Mouse (Mus musculus) urinary bladder, postnatal 25 days (tissue): ENCODE measurements around the gene Stk32b.

ENCODE experiments used
- DNase-seq: peaks from one replicate; pipeline ENCODE4 v3.0.0; 2022; ENCODE audit warnings: low spot score

Stk32b gene

DNA sequence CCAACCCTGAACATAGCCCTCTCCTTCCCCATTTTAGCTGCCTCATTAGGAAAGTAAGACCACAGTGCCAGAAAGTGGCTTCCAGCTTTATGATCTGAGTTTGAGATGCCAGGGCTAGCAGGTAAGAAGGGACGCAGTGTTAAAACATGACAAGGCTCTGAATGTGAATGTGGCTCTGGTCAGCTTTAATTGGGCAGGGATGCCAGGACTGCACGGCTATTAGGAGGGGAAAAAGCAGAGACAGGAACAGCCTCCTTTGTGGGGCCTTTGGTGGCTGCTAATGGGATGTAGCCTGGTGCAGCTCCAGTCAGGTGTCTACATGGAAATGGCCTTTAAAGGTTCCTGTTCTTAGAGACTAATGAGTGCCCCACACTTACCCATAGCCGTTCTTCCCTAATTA is 52.0 kb downstream of the Stk32b start:
- DNase-seq, result no peak

GRCm38 (mm10) chr5:37659177-37659576 is 57.8 kb downstream of the Stk32b start:
- no peak for DNase-seq

DNA sequence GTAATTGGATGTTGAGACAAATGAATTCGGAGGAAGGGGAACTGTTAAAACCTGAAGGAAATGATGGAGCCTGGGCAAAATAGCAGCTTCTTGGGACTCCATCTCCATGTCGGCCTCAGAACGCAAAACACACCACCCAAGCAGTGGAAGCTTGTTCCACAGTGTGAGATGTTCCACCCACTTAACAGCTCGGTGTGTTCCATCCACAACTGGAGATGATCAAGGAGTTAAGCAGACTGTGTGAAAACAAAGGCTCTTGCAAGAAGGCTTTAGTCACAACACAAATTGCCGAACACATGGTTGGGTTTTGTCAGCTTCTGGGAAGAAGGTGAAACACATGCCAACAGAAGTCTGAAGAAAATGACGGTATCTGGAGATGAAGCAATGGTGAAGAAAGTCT is 59.2 kb downstream of the Stk32b start:
- DNase-seq, result no peak

DNA sequence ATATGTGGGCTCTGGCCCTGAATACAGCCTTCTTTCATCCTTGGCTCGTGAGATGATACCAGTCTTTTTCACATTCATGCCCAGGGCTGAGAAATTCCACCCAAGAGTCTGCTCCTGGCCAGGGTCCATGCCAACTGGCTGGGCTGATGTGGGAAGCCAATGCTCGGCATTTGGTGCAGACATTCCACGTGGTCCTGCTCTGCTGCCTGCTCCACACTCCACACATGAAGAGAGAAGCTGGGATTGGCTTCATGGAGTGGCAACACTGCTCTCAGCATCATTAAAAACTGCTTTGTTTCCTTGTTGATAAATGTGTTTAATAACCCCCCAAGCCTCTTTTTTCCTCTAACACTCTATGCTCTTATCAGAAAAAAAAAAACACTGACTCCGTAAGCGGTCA is 61.8 kb downstream of the Stk32b start:
- no peak for DNase-seq

DNA sequence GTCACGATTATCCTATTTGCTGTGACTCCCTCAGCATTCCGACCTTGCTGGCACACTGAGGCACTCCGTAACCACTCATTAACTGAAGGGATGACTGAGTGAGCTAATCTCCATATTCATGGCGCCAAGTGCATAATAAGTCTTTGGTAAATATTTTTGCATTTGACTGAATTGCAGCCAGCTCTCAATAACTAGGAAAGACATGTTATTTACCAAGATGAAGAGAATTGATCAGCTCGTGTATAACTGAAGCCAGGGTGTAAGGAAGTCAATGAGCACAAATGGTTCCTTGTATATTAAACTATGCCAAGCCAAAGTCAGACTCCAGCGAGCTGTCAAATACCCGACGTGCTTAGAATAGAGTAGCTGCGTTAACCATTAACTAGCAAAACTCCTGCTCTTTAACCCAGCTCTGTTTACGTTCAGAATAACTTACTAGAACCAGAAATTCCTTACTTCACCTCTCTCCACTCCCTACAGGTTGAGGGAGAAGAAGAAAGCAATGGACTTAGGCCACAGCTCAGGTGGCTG is 66.2 kb downstream of the Stk32b start:
- DNase-seq, result no peak

DNA sequence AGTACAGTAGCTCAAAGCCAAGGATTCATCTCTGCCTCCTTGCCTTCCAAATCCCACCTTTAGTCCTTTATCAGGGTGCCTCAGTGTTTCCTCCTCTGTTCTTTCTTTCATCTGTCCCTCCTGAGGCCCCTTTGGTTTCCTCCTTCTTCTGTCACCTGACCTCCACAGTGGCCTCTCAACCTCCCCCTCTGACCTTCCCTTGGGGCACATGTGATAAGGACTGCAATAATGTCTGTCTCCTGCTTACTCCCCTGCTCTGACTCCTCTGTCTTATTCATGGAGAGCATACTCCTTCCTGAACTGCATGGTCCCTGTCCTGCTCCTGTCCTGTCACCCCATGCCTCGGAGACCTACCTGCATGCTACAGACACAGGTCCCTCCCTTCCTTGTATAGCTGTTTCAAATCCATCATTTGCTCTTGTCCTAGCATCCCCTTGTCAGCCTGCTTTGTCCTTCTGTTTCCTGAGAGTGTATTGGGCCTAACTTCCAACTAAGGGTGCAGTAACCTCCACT is 66.8 kb downstream of the Stk32b start:
- DNase-seq, result no peak

- DNase-seq, result no peak
These were observed 72.9 kb downstream of the Stk32b start for GRCm38 (mm10) chr5:37644082-37644481.

DNA sequence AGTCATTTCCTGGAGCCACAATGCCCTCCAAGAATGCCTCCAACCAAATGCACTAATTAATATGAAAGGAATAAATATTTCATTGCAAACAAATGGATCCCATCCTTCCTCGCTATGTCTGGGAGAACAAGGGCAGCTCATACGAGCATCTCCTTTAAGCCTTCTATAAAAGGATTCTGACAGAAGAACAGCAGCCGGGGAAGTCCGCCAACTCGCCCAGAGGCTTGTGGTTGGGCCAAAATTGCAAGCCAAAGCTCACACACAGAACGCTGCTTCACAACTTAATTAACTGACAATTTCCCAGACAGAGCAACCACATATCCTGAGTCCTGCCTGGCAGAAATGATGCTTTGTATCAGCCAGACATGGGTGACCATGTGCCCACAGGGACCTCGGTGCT is 74.5 kb downstream of the Stk32b start:
- DNase-seq, result no peak

DNA sequence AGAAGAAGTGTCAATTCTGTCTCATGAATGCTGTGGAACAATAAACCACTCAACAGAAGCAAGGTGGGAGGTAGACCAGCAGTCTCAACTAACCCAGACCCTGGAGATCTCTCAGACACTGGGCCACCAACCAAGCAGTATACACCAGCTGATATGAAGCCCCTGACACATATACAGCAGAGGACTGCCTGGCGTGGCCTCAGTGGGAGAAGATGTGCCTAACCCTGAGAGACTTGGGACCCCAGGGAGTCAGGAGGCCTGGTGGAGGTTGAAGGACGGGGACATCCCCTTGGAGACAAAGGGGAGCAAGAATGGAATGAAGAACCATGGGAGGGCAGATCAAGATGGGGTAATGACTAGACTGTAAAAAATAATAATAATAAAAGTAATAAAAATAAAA is 82.2 kb downstream of the Stk32b start:
- no peak for DNase-seq

DNA sequence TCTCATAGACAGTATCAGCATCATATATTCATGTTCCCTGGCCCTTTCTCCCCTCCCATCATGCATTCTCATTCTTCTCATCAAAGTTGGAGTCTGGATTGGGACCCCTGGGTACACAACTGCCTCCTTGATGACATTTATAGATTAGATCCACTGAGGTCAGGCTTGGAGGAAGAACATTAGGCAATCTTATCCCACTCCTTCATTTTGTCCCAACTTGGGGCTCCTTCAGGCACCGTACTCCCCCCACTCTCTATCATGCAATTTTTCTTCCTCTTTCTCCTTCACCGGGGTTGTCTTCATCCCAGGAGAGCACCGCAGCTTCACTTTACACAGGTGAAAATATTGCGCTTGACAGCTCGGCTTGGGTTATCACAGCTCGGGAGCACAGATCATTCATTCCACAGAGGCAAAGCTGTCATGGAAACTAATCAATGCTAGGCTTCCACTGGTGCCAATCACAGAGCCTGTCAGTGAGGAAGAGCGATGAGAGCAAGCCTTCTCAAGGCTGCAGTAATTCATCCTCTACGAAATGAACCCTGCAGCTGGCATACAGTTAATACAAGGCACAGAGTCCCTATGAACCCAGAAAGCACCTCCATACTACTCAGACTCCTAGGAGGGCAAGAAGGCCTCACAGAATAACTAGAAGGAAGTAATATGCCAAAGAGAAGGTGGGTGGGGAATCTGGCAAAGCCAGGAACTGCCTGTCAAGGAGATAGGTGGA is 89.4 kb downstream of the Stk32b start:
- DNase-seq, result no peak

DNA sequence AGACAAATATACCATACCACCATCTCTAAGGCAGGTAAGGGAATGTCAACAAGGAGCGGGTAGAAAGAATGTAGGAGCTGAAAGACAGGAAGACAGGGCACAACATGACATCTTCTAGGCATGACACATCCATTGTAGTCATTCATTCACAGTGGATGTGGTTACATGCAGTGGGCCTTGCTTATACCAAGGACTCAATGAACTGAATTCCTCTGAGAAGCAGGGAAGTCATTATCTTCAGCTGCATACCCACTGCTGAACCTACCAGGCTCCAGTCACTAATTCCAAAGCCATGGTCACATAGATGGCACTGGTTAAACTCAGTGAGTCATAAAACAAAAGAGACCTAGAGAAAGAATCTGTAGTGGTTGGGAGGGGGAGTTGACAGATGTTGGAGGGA is 105.1 kb downstream of the Stk32b start:
- DNase-seq, result no peak

- DNase-seq, result no peak
These were observed 117.4 kb downstream of the Stk32b start for GRCm38 (mm10) chr5:37599566-37599965.

- DNase-seq, result no peak
These were observed 118.7 kb downstream of the Stk32b start for GRCm38 (mm10) chr5:37598271-37598670.

DNA sequence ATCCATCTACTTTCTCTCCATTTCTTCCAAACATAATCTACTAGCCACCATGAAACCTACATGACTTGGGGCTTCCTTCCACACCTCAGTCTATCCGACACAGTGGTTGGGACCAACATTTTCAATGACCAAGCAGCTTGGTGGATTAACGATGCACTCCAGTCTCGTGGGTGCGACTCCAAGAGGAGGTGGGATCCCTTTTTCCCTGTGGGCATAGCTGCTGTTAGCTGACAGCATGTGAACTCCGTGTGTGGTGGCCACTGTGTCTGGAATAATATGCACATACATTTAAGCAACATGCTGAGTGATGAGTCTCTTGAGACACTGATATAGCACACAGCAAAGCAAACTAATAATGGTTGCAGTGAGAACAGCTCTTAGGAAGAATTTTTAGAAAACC is 124.6 kb downstream of the Stk32b start:
- no peak for DNase-seq

GRCm38 (mm10) chr5:37587861-37588260 is 129.1 kb downstream of the Stk32b start:
- DNase-seq, result no peak

GRCm38 (mm10) chr5:37586071-37586470 is 130.9 kb downstream of the Stk32b start:
- no peak for DNase-seq

DNA sequence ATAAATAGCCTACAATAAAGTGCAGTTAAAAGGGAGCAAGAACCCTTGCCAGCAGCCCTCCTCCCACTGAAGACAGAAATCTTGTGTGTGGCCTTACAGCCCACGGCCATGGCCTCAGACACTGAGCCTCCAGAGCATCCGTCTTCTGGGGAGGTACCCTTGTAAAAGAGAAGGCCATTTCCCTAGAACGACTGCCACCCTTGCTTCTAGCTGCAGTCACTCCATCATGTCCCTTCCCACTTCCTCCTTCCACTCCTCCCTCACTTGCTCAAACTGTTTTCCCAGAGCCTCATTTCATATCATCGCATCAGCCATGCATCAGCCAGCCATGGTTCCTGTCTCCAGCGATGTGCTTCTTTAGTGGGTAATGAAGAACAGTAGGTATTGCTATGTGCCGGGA is 141.5 kb downstream of the Stk32b start:
- no peak for DNase-seq

DNA sequence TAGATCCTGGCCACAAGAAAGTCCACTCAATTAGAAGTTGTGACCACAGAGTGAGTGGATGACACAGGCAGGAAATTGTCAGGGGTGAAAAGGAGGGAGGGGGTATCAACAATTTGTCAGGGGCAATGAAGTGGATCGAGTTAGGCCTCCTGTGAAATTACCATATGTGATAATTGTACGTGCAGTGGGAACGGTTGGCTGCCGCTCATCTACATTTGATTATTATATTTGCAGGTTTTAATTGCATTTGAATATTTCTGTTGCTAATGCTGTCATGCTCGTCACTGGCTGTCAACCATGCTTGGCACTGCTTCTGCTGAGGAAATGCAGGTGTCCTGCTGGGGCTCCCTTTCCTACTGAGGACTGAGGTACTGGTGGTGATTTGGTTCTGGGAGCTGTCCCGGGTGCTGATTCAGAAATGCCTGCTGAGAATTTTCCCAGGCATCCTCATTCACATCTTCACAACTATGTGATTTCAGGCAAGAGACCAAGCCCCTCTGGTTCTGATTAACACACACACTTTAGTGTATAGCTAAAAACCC is 159.6 kb downstream of the Stk32b start:
- no peak for DNase-seq

- no peak for DNase-seq
These were observed 162.7 kb downstream of the Stk32b start for GRCm38 (mm10) chr5:37554231-37554630.

GRCm38 (mm10) chr5:37551649-37552048 is 165.3 kb downstream of the Stk32b start:
- DNase-seq, result no peak

DNA sequence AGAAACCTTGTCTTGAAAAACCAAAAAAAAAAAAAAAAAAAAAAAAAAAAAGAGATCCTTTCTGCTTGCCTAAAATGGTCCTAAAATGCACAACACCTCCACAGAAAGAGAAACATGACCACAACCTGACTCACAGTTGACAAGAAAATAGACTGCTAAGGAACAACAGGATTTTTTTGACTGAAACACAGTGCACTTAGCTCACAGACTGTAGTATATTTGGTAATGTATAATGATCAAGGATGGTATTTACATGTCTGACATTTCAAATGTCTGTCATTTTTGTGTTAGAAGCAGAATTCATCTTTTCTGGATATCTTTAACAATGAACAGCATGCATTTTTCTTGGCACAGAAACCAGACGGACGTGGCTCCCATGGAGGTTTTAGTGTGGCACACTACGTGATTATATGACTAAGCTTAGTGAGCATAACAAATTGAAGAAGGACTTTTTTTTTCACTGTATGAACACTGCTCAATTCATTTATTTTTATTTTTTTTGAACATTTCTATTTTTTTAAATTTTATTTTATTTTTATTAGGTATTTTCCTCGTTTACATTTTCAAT is 181.2 kb downstream of the Stk32b start:
- no peak for DNase-seq

GRCm38 (mm10) chr5:37535227-37535626 is 181.7 kb downstream of the Stk32b start:
- DNase-seq, result no peak

DNA sequence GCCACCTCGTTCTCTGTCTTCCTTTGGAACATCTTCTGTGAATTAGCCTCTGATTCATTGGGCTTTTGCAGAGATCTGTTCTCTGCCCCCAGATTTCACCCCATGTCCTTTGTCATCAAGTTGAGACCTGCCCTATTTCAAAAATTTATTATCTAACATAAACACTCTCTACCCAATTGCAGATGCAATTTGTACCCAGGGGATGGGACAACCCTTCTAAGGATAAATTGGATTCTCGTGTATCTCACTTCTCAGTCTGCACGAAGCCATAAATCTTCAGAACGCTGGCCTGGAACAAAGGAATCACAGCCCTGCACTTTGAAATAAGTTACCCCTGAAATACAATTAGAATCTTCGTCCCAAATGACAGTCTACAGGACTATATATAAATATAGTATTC is 191.6 kb downstream of the Stk32b start:
- no peak for DNase-seq
